Mouse (Mus musculus) adipocyte (in vitro differentiated cells): ENCODE results near the gene H2al1a.
"Not testable (repeated sequence)": the region's sequence is repeated elsewhere in the genome, so short reads cannot be mapped to it uniquely, and the experiment has no call there.

Experiments
- DNase-seq: peaks from one replicate; pipeline ENCODE4 v3.0.0-alpha.2; 2016; ENCODE audit warnings: low spot score

The H2al1a gene

GRCm38 (mm10) chrX:11298957-11299356 lies at the start of gene H2al1a:
Gene H2al1a, plus strand, starts transcription at chrX:11299257.
- not testable (repeated sequence) for DNase-seq

GRCm38 (mm10) chrX:11250155-11250554 lies 48.9 kb upstream of the H2al1a start:
- DNase-seq, result no peak

GRCm38 (mm10) chrX:11254062-11254461 lies 45.0 kb upstream of the H2al1a start:
- peak; percentile 10 for DNase-seq

- no peak for DNase-seq
Measured at GRCm38 (mm10) chrX:11254521-11255207, 44.4 kb upstream of the H2al1a start.

- DNase-seq, result no peak
Measured at GRCm38 (mm10) chrX:11255564-11256360, 43.3 kb upstream of the H2al1a start.

GRCm38 (mm10) chrX:11264918-11265317 lies 34.1 kb upstream of the H2al1a start:
- no peak for DNase-seq

- DNase-seq, result peak; percentile 5
Measured at GRCm38 (mm10) chrX:11267791-11268190, 31.3 kb upstream of the H2al1a start.

- DNase-seq, result peak; percentile 54
Measured at GRCm38 (mm10) chrX:11269074-11269473, 30.0 kb upstream of the H2al1a start.

GRCm38 (mm10) chrX:11273190-11273589 lies 25.9 kb upstream of the H2al1a start:
- no peak for DNase-seq

- no peak for DNase-seq
Measured at GRCm38 (mm10) chrX:11277083-11277482, 22.0 kb upstream of the H2al1a start.

GRCm38 (mm10) chrX:11280741-11281140 lies 18.3 kb upstream of the H2al1a start:
- DNase-seq, result no peak

GRCm38 (mm10) chrX:11288306-11288882 lies 10.7 kb upstream of the H2al1a start:
- no peak for DNase-seq

- no peak for DNase-seq
Measured at GRCm38 (mm10) chrX:11289244-11289643, 9.8 kb upstream of the H2al1a start.

GRCm38 (mm10) chrX:11302132-11302531 lies 3.1 kb downstream of the H2al1a start, which contains the start of gene H2al1b:
Gene H2al1b, plus strand, starts transcription at chrX:11302432.
- not testable (repeated sequence) for DNase-seq

- not testable (repeated sequence) for DNase-seq
Measured at GRCm38 (mm10) chrX:11305355-11305754, 6.3 kb downstream of the H2al1a start, which contains the start of gene H2al1c. Gene H2al1c, plus strand, starts transcription at chrX:11305655.

- not testable (repeated sequence) for DNase-seq
Measured at GRCm38 (mm10) chrX:11308524-11308923, 9.5 kb downstream of the H2al1a start, which contains the start of gene H2al1d. Gene H2al1d, plus strand, starts transcription at chrX:11308824.

GRCm38 (mm10) chrX:11311634-11312033 lies 12.6 kb downstream of the H2al1a start, which contains the start of gene H2al1e:
Gene H2al1e, plus strand, starts transcription at chrX:11311934.
- DNase-seq, result not testable (repeated sequence)

- DNase-seq, result not testable (repeated sequence)
Measured at GRCm38 (mm10) chrX:11314858-11315257, 15.8 kb downstream of the H2al1a start, which contains the start of gene H2al1f. Gene H2al1f, plus strand, starts transcription at chrX:11315158.

- DNase-seq, result not testable (repeated sequence)
Measured at GRCm38 (mm10) chrX:11317956-11318355, 18.9 kb downstream of the H2al1a start, which contains the start of gene H2al1g. Gene H2al1g, plus strand, starts transcription at chrX:11318256.

GRCm38 (mm10) chrX:11321192-11321591 lies 22.1 kb downstream of the H2al1a start, which contains the start of gene H2al1h:
Gene H2al1h, plus strand, starts transcription at chrX:11321492.
- not testable (repeated sequence) for DNase-seq

- DNase-seq, result not testable (repeated sequence)
Measured at GRCm38 (mm10) chrX:11324359-11324758, 25.3 kb downstream of the H2al1a start, which contains the start of gene H2al1i. Gene H2al1i, plus strand, starts transcription at chrX:11324659.

GRCm38 (mm10) chrX:11327522-11327921 lies 28.5 kb downstream of the H2al1a start, which contains the start of gene H2al1j:
Gene H2al1j, plus strand, starts transcription at chrX:11327822.
- not testable (repeated sequence) for DNase-seq
